Mouse (Mus musculus) CH12.LX (cell line): ENCODE data around the gene Cmbl.

Experiments used
- ELF1 ChIP-seq: IDR thresholded peaks from 2 replicates; pipeline ENCODE4 v1.6.1; 2014; ENCODE audit warnings: low read depth, mild to moderate bottlenecking, inconsistent platforms, low read length, improper control_type of control experiment
- EP300 ChIP-seq: IDR thresholded peaks from 2 replicates; pipeline ENCODE4 v1.6.1; 2011; ENCODE audit warnings: low read length, improper control_type of control experiment
- HCFC1 ChIP-seq: IDR thresholded peaks from 2 replicates; pipeline ENCODE4 v1.6.1; 2012; ENCODE audit warnings: low read depth, mild to moderate bottlenecking, inconsistent platforms, low read length, improper control_type of control experiment
- MYC ChIP-seq: IDR thresholded peaks from 2 replicates; pipeline ENCODE4 v1.6.1; 2011; ENCODE audit warnings: low read depth, mild to moderate bottlenecking, improper control_type of control experiment, low read length
- PAX5 ChIP-seq: IDR thresholded peaks from 2 replicates; pipeline ENCODE4 v1.6.1; 2012; ENCODE audit warnings: low read length, inconsistent platforms, mixed read lengths
- POLR2A ChIP-seq: IDR thresholded peaks from 2 replicates; pipeline ENCODE4 v1.6.1; 2011; ENCODE audit warnings: low read depth, mild to moderate bottlenecking, improper control_type of control experiment, low read length
- POLR2AphosphoS2 ChIP-seq: IDR thresholded peaks from 2 replicates; pipeline ENCODE4 v1.6.1; 2011; ENCODE audit warnings: low read depth, low read length, improper control_type of control experiment
- SIN3A ChIP-seq: IDR thresholded peaks from 2 replicates; pipeline ENCODE4 v1.6.1; 2012; ENCODE audit warnings: low read length, improper control_type of control experiment, inconsistent platforms
- SMC3 ChIP-seq: IDR thresholded peaks from 2 replicates; pipeline ENCODE4 v1.6.1; 2011; ENCODE audit warnings: low read depth, low read length, improper control_type of control experiment
- UBTF ChIP-seq: IDR thresholded peaks from 2 replicates; pipeline ENCODE4 v1.6.1; 2012; ENCODE audit warnings: low read depth, mild to moderate bottlenecking, inconsistent platforms, low read length, improper control_type of control experiment, moderate library complexity
- USF1 ChIP-seq: IDR thresholded peaks from 2 replicates; pipeline ENCODE4 v1.6.1; 2014; ENCODE audit warnings: low read depth, mild to moderate bottlenecking, inconsistent platforms, low read length, improper control_type of control experiment
- ZC3H11A ChIP-seq: IDR thresholded peaks from 2 replicates; pipeline ENCODE4 v1.6.1; 2012; ENCODE audit warnings: low read depth, mild to moderate bottlenecking, inconsistent platforms, low read length, improper control_type of control experiment

DNA sequence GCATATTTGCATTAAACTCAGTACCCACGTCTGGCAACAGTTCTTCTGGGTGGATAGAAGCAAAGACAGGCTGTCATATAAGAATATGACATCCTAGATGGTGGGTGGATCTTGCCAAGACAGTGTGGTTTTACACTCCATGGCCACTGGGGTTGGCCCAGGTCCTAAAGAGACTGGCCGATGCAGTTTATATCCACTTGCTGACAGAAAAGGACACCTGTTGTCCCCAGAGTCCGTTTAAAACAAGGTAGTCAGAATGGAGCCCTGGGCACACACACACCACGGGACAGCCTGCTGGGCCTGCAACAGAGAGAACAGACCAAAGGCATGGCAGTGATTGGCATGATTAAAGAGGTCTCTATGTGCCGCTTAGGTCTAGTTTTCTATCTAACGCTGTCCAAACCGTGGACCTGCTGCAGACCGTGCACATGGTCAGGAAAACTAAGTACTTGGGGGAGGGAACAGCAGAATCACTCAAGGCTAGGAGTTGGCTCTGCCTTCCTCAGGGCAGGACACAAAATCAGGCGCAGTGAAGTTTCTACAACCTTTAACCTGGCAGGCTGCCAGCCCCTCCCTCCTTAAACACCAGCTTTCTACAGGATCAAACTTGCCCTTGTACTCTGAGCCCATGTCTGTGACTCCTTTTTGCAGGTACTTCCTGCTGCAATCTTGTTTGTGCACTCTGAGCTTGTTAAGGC is 4.3 kb downstream of the Cmbl start:
- TF ChIP-seq EP300 (no peak), POLR2A (no peak), SMC3 (no peak), HCFC1 (no peak), UBTF (no peak), ZC3H11A (no peak), PAX5 (no peak), ELF1 (no peak), POLR2AphosphoS2 (no peak), USF1 (no peak), MYC (no peak), SIN3A (no peak)
